ENCODE assay signal across 9 mouse cellular contexts in genomic region chr4:134127121-134127455, GRCm38 (mm10). TPM values are rescaled to one million over a fixed set of nuclear protein-coding genes. Genes with fewer than 3 reads are reported as not detected.
DNase-seq lines count a peak whose midpoint lies in the region; ATAC-seq and TF ChIP-seq lines count a peak whose summit lies in the region.
"Had no signal": no experiment of that assay in that cellular context is flagged by ENCODE, and none has a peak within 500 bp of the region (broad histone marks: within the 10 kb centered on the region; RNA-seq: fewer than 3 reads in every experiment).

No protein-coding gene starts in this region.

- no peak for DNase-seq in forebrain, embryonic 10.5 days (ENCODE audit: extremely low spot score, low spot score)
- no peak for DNase-seq in spleen, adult 2 months (ENCODE audit: low read depth in 1 of 2, low spot score in 2 of 2)
- no peak for DNase-seq in spleen, postnatal 14 days (ENCODE audit: low spot score in 2 of 2)
- peak; percentile 59 to 80 for DNase-seq in left cerebral cortex, postnatal 14 days (ENCODE audit: low spot score in 2 of 2)
- peak; percentile 43 to 59 for DNase-seq in right cerebral cortex, postnatal 10 days (ENCODE audit: low spot score in 2 of 2)
- no peak for DNase-seq in testis, postnatal 14 days (ENCODE audit: low spot score)
- DNase-seq in cerebellum, adult 9-11 months, result no peak

- TF ChIP-seq POLR2A in spleen, adult 2 months (IDR thresholded peaks at IDR 0.05; ENCODE audit: low read depth, low read length), result no peak

- H3K4me1 ChIP-seq in forebrain, embryonic 10.5 days, result peaks cover 49% of the 10 kb centered on the region
- H3K4me1 ChIP-seq in forebrain, embryonic 16.5 days (replicated peaks; ENCODE audit: control insufficient read depth, insufficient read depth, low read length), result peaks cover 22% of the 10 kb centered on the region
- H3K4me1 ChIP-seq in spleen, adult 2 months (ENCODE audit: control insufficient read depth, insufficient read depth, insufficient read length), result peaks cover 36% of the 10 kb centered on the region

- no peak overlapping the region for H3K4me2 ChIP-seq in forebrain, embryonic 16.5 days (ENCODE audit: low read length)

- H3K9me3 ChIP-seq in forebrain, embryonic 10.5 days, result no peaks in the 10 kb centered on the region
- H3K9me3 ChIP-seq in forebrain, embryonic 16.5 days (ENCODE audit: control insufficient read depth, low read length), result no peaks in the 10 kb centered on the region

- 90% methylated on average over 7 of the region's 7 CpGs for WGBS in forebrain, embryonic 10.5 days
- 88% methylated on average over 7 of the region's 7 CpGs for WGBS in forebrain, embryonic 16.5 days
- 75% methylated on average over 7 of the region's 7 CpGs for WGBS in spleen, adult 2 months

- no peak for TF ChIP-seq CTCF in spleen, adult 2 months (IDR thresholded peaks at IDR 0.05; ENCODE audit: extremely low read depth, insufficient read depth, insufficient read length, insufficient replicate concordance)

- no peak overlapping the region for H3K27ac ChIP-seq in forebrain, embryonic 10.5 days
- no peak overlapping the region for H3K27ac ChIP-seq in forebrain, embryonic 16.5 days (ENCODE audit: low read length)
- no peak overlapping the region for H3K27ac ChIP-seq in spleen, adult 2 months (ENCODE audit: insufficient read depth, low read length)

- H3K9ac ChIP-seq in forebrain, embryonic 16.5 days (replicated peaks; ENCODE audit: low read depth, low read length), result no peak overlapping the region

- peak overlapping the region; percentile 91 for H3K4me3 ChIP-seq in forebrain, embryonic 10.5 days
- no peak overlapping the region for H3K4me3 ChIP-seq in forebrain, embryonic 16.5 days (replicated peaks; ENCODE audit: low read length)
- peak overlapping the region; percentile 92; the same call in 1 of the 2 replicates for H3K4me3 ChIP-seq in spleen, adult 2 months (ENCODE audit: extremely low read depth, insufficient read depth, insufficient read length)

- no peaks in the 10 kb centered on the region for H3K27me3 ChIP-seq in forebrain, embryonic 10.5 days (ENCODE audit: poor library complexity, severe bottlenecking)
- H3K27me3 ChIP-seq in forebrain, embryonic 16.5 days (replicated peaks; ENCODE audit: control insufficient read depth, insufficient read depth, low read length), result no peaks in the 10 kb centered on the region
- no peaks in the 10 kb centered on the region for H3K27me3 ChIP-seq in spleen, adult 2 months (ENCODE audit: control insufficient read depth, insufficient read depth, low read length)

- no peak for ATAC-seq in forebrain, embryonic 16.5 days

- intact Hi-C loops in left cerebral cortex, postnatal 14 days (cut with DNase I), result no loop called here

- H3K36me3 ChIP-seq in forebrain, embryonic 10.5 days (replicated peaks), result peaks cover 23% of the 10 kb centered on the region
- 0 out of 2 replicates have a peak, but pooled peaks cover 3% of the 10 kb centered on the region for H3K36me3 ChIP-seq in forebrain, embryonic 16.5 days (ENCODE audit: control insufficient read depth, insufficient read depth)
- H3K36me3 ChIP-seq in spleen, adult 2 months (ENCODE audit: control insufficient read depth, insufficient read depth, low read length), result peaks cover 17% of the 10 kb centered on the region

RNA-seq across cellular contexts. Expression of gene Sh3bgrl3, which starts 1.5 kb away (rescaled TPM):
- polyA plus RNA-seq in forebrain, embryonic 10.5 days (2016; fragmentation: Nextera tagmentation; extraction: Ambion mirVana), result 267 and 270 TPM in 2 replicates
- polyA plus RNA-seq in forebrain, embryonic 16.5 days (2015; fragmentation: Nextera tagmentation; extraction: Ambion mirVana), result 321 and 354 TPM in 2 replicates
- 1,465 and 2,211 TPM in 2 replicates for polyA plus RNA-seq in spleen, adult 2 months (2012; rRNA removed)
- total RNA-seq in left cerebral cortex, postnatal 14 days (2021), result 100 to 1,000 TPM; 204 to 214 TPM

RNA-seq across cellular contexts. Expression of gene Ubxn11, which starts 24.7 kb away (rescaled TPM):
- 6.3 and 7.3 TPM in 2 replicates for polyA plus RNA-seq in forebrain, embryonic 10.5 days (2016; fragmentation: Nextera tagmentation; extraction: Ambion mirVana)
- 13.3 and 13.6 TPM in 2 replicates for polyA plus RNA-seq in forebrain, embryonic 16.5 days (2015; fragmentation: Nextera tagmentation; extraction: Ambion mirVana)
- 33.7 and 43.0 TPM in 2 replicates for polyA plus RNA-seq in spleen, adult 2 months (2012; rRNA removed)
- total RNA-seq in left cerebral cortex, postnatal 14 days (2021), result 10 to 100 TPM; 22.6 to 25.0 TPM

RNA-seq across cellular contexts. Expression of gene Cd52, which starts 32.2 kb away (rescaled TPM):
- 4.1 and 5.0 TPM in 2 replicates for polyA plus RNA-seq in forebrain, embryonic 10.5 days (2016; fragmentation: Nextera tagmentation; extraction: Ambion mirVana)
- polyA plus RNA-seq in forebrain, embryonic 16.5 days (2015; fragmentation: Nextera tagmentation; extraction: Ambion mirVana), result 0.91 and 1.4 TPM in 2 replicates
- polyA plus RNA-seq in spleen, adult 2 months (2012; rRNA removed), result 400 and 461 TPM in 2 replicates
- 1 to 10 TPM in 1 of 2 experiments, under 1 TPM in 1; 0.99 to 2.4 TPM for total RNA-seq in left cerebral cortex, postnatal 14 days (2021)
- polyA plus RNA-seq: C2C12 had no signal

RNA-seq across cellular contexts. Expression of gene Cep85, which starts 59.8 kb away (rescaled TPM):
- 34.3 and 35.5 TPM in 2 replicates for polyA plus RNA-seq in forebrain, embryonic 10.5 days (2016; fragmentation: Nextera tagmentation; extraction: Ambion mirVana)
- 20.1 and 21.5 TPM in 2 replicates for polyA plus RNA-seq in forebrain, embryonic 16.5 days (2015; fragmentation: Nextera tagmentation; extraction: Ambion mirVana)
- 15.2 and 20.8 TPM in 2 replicates for polyA plus RNA-seq in spleen, adult 2 months (2012; rRNA removed)
- 10 to 100 TPM in 1 of 2 experiments, 1 to 10 TPM in 1; 9.5 to 10.5 TPM for total RNA-seq in left cerebral cortex, postnatal 14 days (2021)

Comparison
In these comparisons a context has a peak if more than half of its experiments do, and no peak if none do; other contexts are left out.
1. DNase-seq: peak in left cerebral cortex, postnatal 14 days (2 of 2) and right cerebral cortex, postnatal 10 days (2 of 2); none in forebrain, embryonic 10.5 days (single experiment), spleen, adult 2 months (0 of 2), spleen, postnatal 14 days (0 of 2), testis, postnatal 14 days (single experiment) and cerebellum, adult 9-11 months (single experiment).
2. RNA of gene Cd52, which starts 32.2 kb away (polyA plus RNA-seq): 400 to 461 TPM in spleen, adult 2 months; 4.1 to 5.0 TPM in forebrain, embryonic 10.5 days and 0.91 to 1.4 TPM in forebrain, embryonic 16.5 days; every median in the first group is over 10 times any median in the second.